Mouse (Mus musculus) layer of hippocampus, adult 2 months (tissue): ENCODE results near the gene Ccdc175. TPM values are rescaled to one million over a fixed set of nuclear protein-coding genes. Genes with fewer than 3 reads are reported as not detected.

Source experiments
- DNase-seq, 2 experiments: peaks; one replicate each; pipeline ENCODE4 v3.0.0; 2022; ENCODE audit warnings: low spot score in 2 of 2
- H3K27ac ChIP-seq: fragments of 200-600 bp; 2 replicates; pipeline ENCODE4 v1.8.1; 2022
- H3K4me3 ChIP-seq: fragments of 200-600 bp; 2 replicates; pipeline ENCODE4 v1.8.1; 2022; ENCODE audit warnings: mild to moderate bottlenecking
- CTCF ChIP-seq: fragments of 200-600 bp; conservative IDR thresholded peaks from 2 replicates; pipeline ENCODE4 v1.8.1; 2022; ENCODE audit warnings: antibody characterized with exemption, mild to moderate bottlenecking, moderate library complexity
- microRNA-seq, 2 experiments: library from miRNA; unstranded; fragments of <30 nt; microRNA quantifications; one replicate each; pipeline ENCODE4 v1.2.0; 2021
- total RNA-seq, 2 experiments: library from RNA; stranded (reverse); gene quantifications; 2 replicates each; pipeline ENCODE4 v1.2.3; 2021

Ccdc175 gene
- total RNA-seq, 2 experiments from 2014 or later = not detected

DNA sequence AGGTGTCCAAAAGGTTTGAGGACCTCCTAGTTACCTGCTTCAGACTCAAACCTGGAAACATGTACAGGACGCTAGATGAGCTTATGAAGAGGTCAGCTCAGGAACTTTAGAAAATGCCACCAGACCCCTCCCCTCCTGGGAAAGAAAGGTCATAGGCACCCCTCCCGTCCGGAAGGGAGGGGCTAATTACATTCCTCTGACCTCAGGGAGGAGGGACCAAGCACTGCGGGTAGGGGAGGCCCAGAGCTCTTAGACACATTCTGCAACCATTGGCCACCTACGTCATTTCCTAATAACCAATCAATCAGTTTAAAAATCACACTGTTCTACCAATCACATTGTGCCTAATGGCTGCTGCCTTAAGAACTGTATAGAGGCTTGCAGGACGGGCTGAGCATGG lies 132.3 kb downstream of the Ccdc175 start:
- H3K4me3 ChIP-seq = no peak overlapping the region
- no peak overlapping the region for H3K27ac ChIP-seq
- no peak for DNase-seq
- no peak for TF ChIP-seq CTCF

Small RNAs within 50 kb of the gene (microRNA-seq; reads per million reads assigned to microRNA genes)
- 0 reads per million in 2 experiments for gene Gm24466

Other genes with a start within 250 kb of the Ccdc175 start
- gene Gpr135, start 113.9 kb downstream of the Ccdc175 start, total RNA-seq = 10 to 100 TPM; 13.5 TPM
- 1 to 10 TPM; 3.0 to 3.5 TPM for gene L3hypdh, start 99.6 kb downstream of the Ccdc175 start, total RNA-seq
- gene Jkamp, start 99.4 kb downstream of the Ccdc175 start, total RNA-seq = 10 to 100 TPM; 47.8 to 52.6 TPM
- 1,000 to 10,000 TPM; 1,333 to 1,442 TPM for gene Rtn1, start 224.0 kb upstream of the Ccdc175 start, total RNA-seq